Mouse (Mus musculus): ENCODE data around the gene Clec2d. TPM values are rescaled to one million over a fixed set of nuclear protein-coding genes. Genes with fewer than 3 reads are reported as not detected.

Clec2d gene
- polyA plus RNA-seq, 1 experiment from 2014 or later = 0.58 TPM

GRCm38 (mm10) chr6:129204838-129205237, 24.4 kb downstream of the Clec2d start:
- no peaks in the 10 kb centered on the region for H3K27me3 ChIP-seq (ENCODE audit: control insufficient read depth, insufficient read depth, low read length)
- H3K4me2 ChIP-seq (replicated peaks; ENCODE audit: low read depth, low read length) = no peak overlapping the region
- no peak overlapping the region for H3K4me3 ChIP-seq (ENCODE audit: low read length)
- no peaks in the 10 kb centered on the region for H3K36me3 ChIP-seq (ENCODE audit: control insufficient read depth, insufficient read depth, low read length)
- no peak for ATAC-seq (ENCODE audit: low FRiP score, low TSS enrichment)
- no peaks in the 10 kb centered on the region for H3K9me3 ChIP-seq (ENCODE audit: control insufficient read depth, low read length)
- H3K9ac ChIP-seq (ENCODE audit: low read depth, low read length) = no peak overlapping the region
- no peaks in the 10 kb centered on the region for H3K4me1 ChIP-seq (ENCODE audit: control insufficient read depth, insufficient read depth, low read length)
- no peak overlapping the region for H3K27ac ChIP-seq (ENCODE audit: low read depth, low read length)
- 84% methylated on average over 3 of the region's 3 CpGs for WGBS

GRCm38 (mm10) chr6:129208891-129209519, 28.6 kb downstream of the Clec2d start:
- Histone ChIP-seq H3K27me3 (ENCODE audit: control insufficient read depth, insufficient read depth, low read length) (no peaks in the 10 kb centered on the region), H3K9me3 (ENCODE audit: control insufficient read depth, low read length) (no peaks in the 10 kb centered on the region), H3K4me3 (ENCODE audit: low read length) (no peak overlapping the region), H3K36me3 (ENCODE audit: control insufficient read depth, insufficient read depth, low read length) (no peaks in the 10 kb centered on the region), H3K9ac (ENCODE audit: low read depth, low read length) (no peak overlapping the region), H3K4me1 (ENCODE audit: control insufficient read depth, insufficient read depth, low read length) (no peaks in the 10 kb centered on the region), H3K4me2 (replicated peaks; ENCODE audit: low read depth, low read length) (no peak overlapping the region), H3K27ac (ENCODE audit: low read depth, low read length) (no peak overlapping the region)
- 88% methylated on average over 5 of the region's 5 CpGs for WGBS
- ATAC-seq (ENCODE audit: low FRiP score, low TSS enrichment) = no peak

GRCm38 (mm10) chr6:129209785-129210446, 29.5 kb downstream of the Clec2d start:
- Histone ChIP-seq H3K4me3 (ENCODE audit: low read length) (no peak overlapping the region), H3K36me3 (ENCODE audit: control insufficient read depth, insufficient read depth, low read length) (no peaks in the 10 kb centered on the region), H3K27me3 (ENCODE audit: control insufficient read depth, insufficient read depth, low read length) (no peaks in the 10 kb centered on the region), H3K27ac (ENCODE audit: low read depth, low read length) (no peak overlapping the region), H3K9me3 (ENCODE audit: control insufficient read depth, low read length) (no peaks in the 10 kb centered on the region), H3K4me2 (replicated peaks; ENCODE audit: low read depth, low read length) (no peak overlapping the region), H3K4me1 (ENCODE audit: control insufficient read depth, insufficient read depth, low read length) (no peaks in the 10 kb centered on the region), H3K9ac (ENCODE audit: low read depth, low read length) (no peak overlapping the region)
- ATAC-seq (ENCODE audit: low FRiP score, low TSS enrichment) = no peak
- WGBS = 78% methylated on average over 1 of the region's 1 CpGs

- no peak overlapping the region for H3K4me2 ChIP-seq (replicated peaks; ENCODE audit: low read depth, low read length)
- H3K4me3 ChIP-seq (ENCODE audit: low read length) = no peak overlapping the region
- no peak overlapping the region for H3K9ac ChIP-seq (ENCODE audit: low read depth, low read length)
- no peak overlapping the region for H3K27ac ChIP-seq (ENCODE audit: low read depth, low read length)
- H3K36me3 ChIP-seq (ENCODE audit: control insufficient read depth, insufficient read depth, low read length) = no peaks in the 10 kb centered on the region
- no peaks in the 10 kb centered on the region for H3K4me1 ChIP-seq (ENCODE audit: control insufficient read depth, insufficient read depth, low read length)
- H3K27me3 ChIP-seq (ENCODE audit: control insufficient read depth, insufficient read depth, low read length) = no peaks in the 10 kb centered on the region
- ATAC-seq (ENCODE audit: low FRiP score, low TSS enrichment) = no peak
- WGBS = 89% methylated on average over 4 of the region's 4 CpGs
- no peaks in the 10 kb centered on the region for H3K9me3 ChIP-seq (ENCODE audit: control insufficient read depth, low read length)
Observed at GRCm38 (mm10) chr6:129210447-129210790, 30.0 kb downstream of the Clec2d start.

- H3K4me2 ChIP-seq (replicated peaks; ENCODE audit: low read depth, low read length) = no peak overlapping the region
- H3K9me3 ChIP-seq (ENCODE audit: control insufficient read depth, low read length) = no peaks in the 10 kb centered on the region
- H3K4me1 ChIP-seq (ENCODE audit: control insufficient read depth, insufficient read depth, low read length) = no peaks in the 10 kb centered on the region
- H3K36me3 ChIP-seq (ENCODE audit: control insufficient read depth, insufficient read depth, low read length) = no peaks in the 10 kb centered on the region
- no peaks in the 10 kb centered on the region for H3K27me3 ChIP-seq (ENCODE audit: control insufficient read depth, insufficient read depth, low read length)
- peak; percentile 46; the same call in 1 of the 2 replicates for ATAC-seq (ENCODE audit: low FRiP score, low TSS enrichment)
- H3K27ac ChIP-seq (ENCODE audit: low read depth, low read length) = peak overlapping the region; percentile 30; the same call in 1 of the 2 replicates
- H3K4me3 ChIP-seq (ENCODE audit: low read length) = no peak overlapping the region
- no peak overlapping the region for H3K9ac ChIP-seq (ENCODE audit: low read depth, low read length)
Observed at GRCm38 (mm10) chr6:129212421-129213195, 32.2 kb downstream of the Clec2d start.

GRCm38 (mm10) chr6:129213497-129213896, 33.1 kb downstream of the Clec2d start:
- Histone ChIP-seq H3K27ac (ENCODE audit: low read depth, low read length) (0 out of 2 replicates have a peak overlapping the region, but pooled peaks have one; percentile 30), H3K27me3 (ENCODE audit: control insufficient read depth, insufficient read depth, low read length) (no peaks in the 10 kb centered on the region), H3K4me2 (replicated peaks; ENCODE audit: low read depth, low read length) (no peak overlapping the region), H3K4me3 (ENCODE audit: low read length) (no peak overlapping the region), H3K9me3 (ENCODE audit: control insufficient read depth, low read length) (no peaks in the 10 kb centered on the region), H3K4me1 (ENCODE audit: control insufficient read depth, insufficient read depth, low read length) (no peaks in the 10 kb centered on the region), H3K36me3 (ENCODE audit: control insufficient read depth, insufficient read depth, low read length) (no peaks in the 10 kb centered on the region), H3K9ac (ENCODE audit: low read depth, low read length) (no peak overlapping the region)
- WGBS = 45% methylated on average over 1 of the region's 1 CpGs
- peak; percentile 48; the same call in 1 of the 2 replicates for ATAC-seq (ENCODE audit: low FRiP score, low TSS enrichment)

GRCm38 (mm10) chr6:129214263-129214662, 33.8 kb downstream of the Clec2d start:
- Histone ChIP-seq H3K9me3 (ENCODE audit: control insufficient read depth, low read length) (no peaks in the 10 kb centered on the region), H3K27me3 (ENCODE audit: control insufficient read depth, insufficient read depth, low read length) (no peaks in the 10 kb centered on the region), H3K36me3 (ENCODE audit: control insufficient read depth, insufficient read depth, low read length) (no peaks in the 10 kb centered on the region), H3K4me3 (ENCODE audit: low read length) (no peak overlapping the region), H3K4me2 (replicated peaks; ENCODE audit: low read depth, low read length) (no peak overlapping the region), H3K27ac (ENCODE audit: low read depth, low read length) (peak overlapping the region; percentile 30; the same call in 1 of the 2 replicates), H3K4me1 (ENCODE audit: control insufficient read depth, insufficient read depth, low read length) (no peaks in the 10 kb centered on the region), H3K9ac (ENCODE audit: low read depth, low read length) (no peak overlapping the region)
- ATAC-seq (ENCODE audit: low FRiP score, low TSS enrichment) = no peak
- 84% methylated on average over 2 of the region's 2 CpGs for WGBS

GRCm38 (mm10) chr6:129215053-129215452, 34.6 kb downstream of the Clec2d start:
- 82% methylated on average over 2 of the region's 2 CpGs for WGBS
- no peak overlapping the region for H3K9ac ChIP-seq (ENCODE audit: low read depth, low read length)
- no peaks in the 10 kb centered on the region for H3K9me3 ChIP-seq (ENCODE audit: control insufficient read depth, low read length)
- ATAC-seq (ENCODE audit: low FRiP score, low TSS enrichment) = no peak
- no peak overlapping the region for H3K4me2 ChIP-seq (replicated peaks; ENCODE audit: low read depth, low read length)
- no peaks in the 10 kb centered on the region for H3K36me3 ChIP-seq (ENCODE audit: control insufficient read depth, insufficient read depth, low read length)
- no peak overlapping the region for H3K4me3 ChIP-seq (ENCODE audit: low read length)
- no peaks in the 10 kb centered on the region for H3K27me3 ChIP-seq (ENCODE audit: control insufficient read depth, insufficient read depth, low read length)
- no peak overlapping the region for H3K27ac ChIP-seq (ENCODE audit: low read depth, low read length)
- no peaks in the 10 kb centered on the region for H3K4me1 ChIP-seq (ENCODE audit: control insufficient read depth, insufficient read depth, low read length)

All from kidney, embryonic 14.5 days (tissue).